Mouse (Mus musculus) adrenal gland, postnatal 4 days (tissue): Measurements from ENCODE around the gene Ticam1. TPM values are rescaled to one million over a fixed set of nuclear protein-coding genes. Genes with fewer than 3 reads are reported as not detected.
A peak's percentile ranks its signal among the peaks of the same experiment; 100 is the strongest.

ENCODE experiments used
- DNase-seq, 2 experiments: peaks; one replicate each; pipeline ENCODE4 v3.0.0; 2021 to 2022; ENCODE audit warnings: low spot score in 2 of 2, mixed read lengths in 2 of 2
- total RNA-seq, 2 experiments: library from RNA; stranded (reverse); gene quantifications; 2 replicates each; pipeline ENCODE4 v1.2.3; 2021

The Ticam1 gene
- total RNA-seq, 2 experiments from 2014 or later = 21.0 to 22.2 TPM

GRCm38 (mm10) chr17:56291171-56291511 lies 14.6 kb upstream of the Ticam1 start:
- peak; percentile 76 to 80 for DNase-seq

- peak; percentile 92 for DNase-seq
These were observed 14.0 kb upstream of the Ticam1 start for GRCm38 (mm10) chr17:56290388-56291170.

GRCm38 (mm10) chr17:56289371-56290331 lies 13.1 kb upstream of the Ticam1 start:
- DNase-seq = no peak

GRCm38 (mm10) chr17:56288866-56289265 lies 12.3 kb upstream of the Ticam1 start:
- no peak for DNase-seq

- peak in 1 of 2 experiments; percentile 50 for DNase-seq
These were observed 11.2 kb upstream of the Ticam1 start for GRCm38 (mm10) chr17:56287830-56288229.

GRCm38 (mm10) chr17:56285995-56286394 lies 9.4 kb upstream of the Ticam1 start:
- no peak for DNase-seq

- DNase-seq = no peak
These were observed 6.7 kb upstream of the Ticam1 start for GRCm38 (mm10) chr17:56283316-56283715.

- DNase-seq = no peak
These were observed 6.2 kb upstream of the Ticam1 start for GRCm38 (mm10) chr17:56282802-56283201.

- DNase-seq = no peak
These were observed 4.6 kb upstream of the Ticam1 start for GRCm38 (mm10) chr17:56281193-56281592.

- DNase-seq = no peak
These were observed 3.0 kb upstream of the Ticam1 start for GRCm38 (mm10) chr17:56279481-56280155.

- no peak for DNase-seq
These were observed 1.8 kb upstream of the Ticam1 start for GRCm38 (mm10) chr17:56278340-56278739.

GRCm38 (mm10) chr17:56277567-56277893 lies 944 bp upstream of the Ticam1 start:
- DNase-seq = no peak

- DNase-seq = no peak
These were observed 625 bp downstream of the Ticam1 start for GRCm38 (mm10) chr17:56275842-56276480.

- no peak for DNase-seq
These were observed 2.6 kb downstream of the Ticam1 start for GRCm38 (mm10) chr17:56273986-56274385.

- DNase-seq = no peak
These were observed 3.1 kb downstream of the Ticam1 start for GRCm38 (mm10) chr17:56273482-56273881.

- no peak for DNase-seq
These were observed 3.9 kb downstream of the Ticam1 start for GRCm38 (mm10) chr17:56272644-56273043.

GRCm38 (mm10) chr17:56271609-56272253 lies 4.9 kb downstream of the Ticam1 start:
- no peak for DNase-seq

- DNase-seq = no peak
These were observed 6.8 kb downstream of the Ticam1 start for GRCm38 (mm10) chr17:56269741-56270140.

GRCm38 (mm10) chr17:56269153-56269630 lies 7.4 kb downstream of the Ticam1 start:
- DNase-seq = no peak

- DNase-seq = no peak
These were observed 10.3 kb downstream of the Ticam1 start for GRCm38 (mm10) chr17:56266271-56266670.
